Mouse (Mus musculus) kidney, postnatal 4 days (tissue): ENCODE results near the gene Gbp4.
"Not testable (repeated sequence)": the region's sequence is repeated elsewhere in the genome, so short reads cannot be mapped to it uniquely, and the experiment has no call there.

Source experiments
- DNase-seq, 2 experiments: peaks; one replicate each; pipeline ENCODE4 v3.0.0; 2021; ENCODE audit warnings: mixed read lengths in 2 of 2

Gbp4 gene

GRCm38 (mm10) chr5:105139409-105140088, at the start of gene Gbp4, which contains the start of the genes Gbp9 and Gbp8:
Gene Gbp4 (minus strand): TSS chr5:105139586.
Gene Gbp9 (minus strand): TSS chr5:105139539.
Gene Gbp8 (minus strand): TSS chr5:105139540.
- peak; percentile 22 to 30 for DNase-seq

GRCm38 (mm10) chr5:105181446-105181845, 42.1 kb upstream of the Gbp4 start:
- DNase-seq = no peak

GRCm38 (mm10) chr5:105156582-105156981, 17.2 kb upstream of the Gbp4 start:
- DNase-seq = no peak

GRCm38 (mm10) chr5:105154049-105154448, 14.7 kb upstream of the Gbp4 start:
- no peak for DNase-seq

GRCm38 (mm10) chr5:105148062-105148461, 8.7 kb upstream of the Gbp4 start:
- not testable (repeated sequence) for DNase-seq

- DNase-seq = no peak
Observed at GRCm38 (mm10) chr5:105146447-105146846, 7.1 kb upstream of the Gbp4 start.

GRCm38 (mm10) chr5:105145731-105146130, 6.3 kb upstream of the Gbp4 start:
- DNase-seq = not testable (repeated sequence)

- DNase-seq = not testable (repeated sequence)
Observed at GRCm38 (mm10) chr5:105140089-105140810, 864 bp upstream of the Gbp4 start.

- no peak for DNase-seq
Observed at GRCm38 (mm10) chr5:105138906-105139305, 480 bp downstream of the Gbp4 start.

- DNase-seq = not testable (repeated sequence)
Observed at GRCm38 (mm10) chr5:105136706-105137304, 2.6 kb downstream of the Gbp4 start.

GRCm38 (mm10) chr5:105121731-105122130, 17.7 kb downstream of the Gbp4 start:
- DNase-seq = not testable (repeated sequence)

GRCm38 (mm10) chr5:105115740-105116139, 23.6 kb downstream of the Gbp4 start:
- DNase-seq = no peak

GRCm38 (mm10) chr5:105114696-105115095, 24.7 kb downstream of the Gbp4 start:
- DNase-seq = no peak

GRCm38 (mm10) chr5:105113656-105114055, 25.7 kb downstream of the Gbp4 start:
- DNase-seq = no peak

GRCm38 (mm10) chr5:105110271-105110852, 29.0 kb downstream of the Gbp4 start:
- peak; percentile 58 to 65 for DNase-seq

- DNase-seq = peak; percentile 22 to 28
Observed at GRCm38 (mm10) chr5:105109775-105110174, 29.6 kb downstream of the Gbp4 start.

GRCm38 (mm10) chr5:105105689-105106088, 33.7 kb downstream of the Gbp4 start:
- not testable (repeated sequence) for DNase-seq

- DNase-seq = no peak
Observed at GRCm38 (mm10) chr5:105081900-105082299, 57.5 kb downstream of the Gbp4 start.

- not testable (repeated sequence) for DNase-seq
Observed at GRCm38 (mm10) chr5:105068356-105068755, 71.0 kb downstream of the Gbp4 start.
